Mouse (Mus musculus) small intestine, adult 2 months (tissue): ENCODE measurements around the gene Rab37. TPM values are rescaled to one million over a fixed set of nuclear protein-coding genes. Genes with fewer than 3 reads are reported as not detected.
A peak's percentile ranks its signal among the peaks of the same experiment; 100 is the strongest.

Experiments
- H3K27ac ChIP-seq: fragments of 200-500 bp; 2 replicates; pipeline ENCODE4 v1.5.1; 2012; ENCODE audit warnings: low read depth, low read length, control low read depth, inconsistent platforms; ENCODE audit not compliant: insufficient read depth
- H3K27me3 ChIP-seq: fragments of 200-500 bp; 2 replicates; pipeline ENCODE4 v1.6.1; 2012; ENCODE audit warnings: mild to moderate bottlenecking, moderate library complexity, low read length, inconsistent platforms; ENCODE audit not compliant: control insufficient read depth, insufficient read depth
- H3K36me3 ChIP-seq: fragments of 200-500 bp; 2 replicates; pipeline ENCODE4 v1.6.1; 2012; ENCODE audit warnings: mild to moderate bottlenecking, low read length, control low read depth, inconsistent platforms; ENCODE audit not compliant: control insufficient read depth, insufficient read depth
- H3K4me1 ChIP-seq: fragments of 200-500 bp; 2 replicates; pipeline ENCODE4 v1.6.1; 2012; ENCODE audit warnings: low read length, inconsistent platforms, mixed read lengths; ENCODE audit not compliant: control insufficient read depth, insufficient read depth, insufficient read length
- H3K4me3 ChIP-seq: fragments of 200-500 bp; 2 replicates; pipeline ENCODE4 v1.5.1; 2012; ENCODE audit warnings: low read depth, mild to moderate bottlenecking, control low read depth, inconsistent platforms, low read length, moderate library complexity
- CTCF ChIP-seq: fragments of 200-500 bp; IDR thresholded peaks from 2 replicates; pipeline ENCODE4 v1.5.1; 2012; ENCODE audit warnings: low read depth, mild to moderate bottlenecking, control low read depth, inconsistent platforms, low read length, moderate library complexity, mixed read lengths; ENCODE audit not compliant: insufficient replicate concordance, insufficient read length; ENCODE audit errors: extremely low read depth
- POLR2A ChIP-seq: fragments of 200-500 bp; IDR thresholded peaks from 2 replicates; pipeline ENCODE4 v1.6.1; 2012; ENCODE audit warnings: low read depth, mild to moderate bottlenecking, control low read depth, inconsistent platforms, low read length, moderate library complexity
- WGBS: fragments of 180-500 bp; shearing (Covaris S2); methylation state at CpG from one replicate; pipeline ENCODE4 v1.1.7; 2018; 5-methylcytosine and 5-hydroxymethylcytosine counted together
- polyA plus RNA-seq: library from polyadenylated mRNA; depleted of rRNA; stranded (reverse); fragments of >200 nt; gene quantifications from 2 replicates; pipeline ENCODE4 v1.2.3, GENCODE M21; 2012

The Rab37 gene
- polyA plus RNA-seq, 1 experiment: 2.2 TPM

GRCm38 (mm10) chr11:115176399-115177190, 85.4 kb downstream of the Rab37 start:
- H3K27ac ChIP-seq: peak overlapping the region; percentile 93
- peaks cover 78% of the 10 kb centered on the region for H3K4me1 ChIP-seq
- H3K4me3 ChIP-seq: peak overlapping the region; percentile 58
- no peaks in the 10 kb centered on the region for H3K27me3 ChIP-seq
- H3K36me3 ChIP-seq: peaks cover 83% of the 10 kb centered on the region
- WGBS: 78% methylated on average over 24 of the region's 24 CpGs
- TF ChIP-seq POLR2A (no peak), CTCF (no peak)

GRCm38 (mm10) chr11:115177559-115178195, 86.4 kb downstream of the Rab37 start:
- whole genome bisulfite sequencing: 15% methylated on average over 10 of the region's 10 CpGs
- Histone ChIP-seq H3K4me3 (peak overlapping the region; percentile 58), H3K27me3 (no peaks in the 10 kb centered on the region), H3K36me3 (peaks cover 81% of the 10 kb centered on the region), H3K4me1 (peaks cover 75% of the 10 kb centered on the region), H3K27ac (peak overlapping the region; percentile 93)
- TF ChIP-seq POLR2A (no peak), CTCF (no peak)

- 36% methylated on average over 2 of the region's 2 CpGs for WGBS
- peak overlapping the region; percentile 93 for H3K27ac ChIP-seq
- H3K36me3 ChIP-seq: peaks cover 83% of the 10 kb centered on the region
- H3K4me3 ChIP-seq: no peak overlapping the region
- TF ChIP-seq CTCF (no peak), POLR2A (no peak)
- no peaks in the 10 kb centered on the region for H3K27me3 ChIP-seq
- H3K4me1 ChIP-seq: peaks cover 71% of the 10 kb centered on the region
These were observed 87.5 kb downstream of the Rab37 start for GRCm38 (mm10) chr11:115178766-115179165.

- TF ChIP-seq CTCF: no peak
- no peak for TF ChIP-seq POLR2A
- H3K4me3 ChIP-seq: no peak overlapping the region
- H3K27ac ChIP-seq: peak overlapping the region; percentile 93
- peaks cover 67% of the 10 kb centered on the region for H3K4me1 ChIP-seq
- H3K27me3 ChIP-seq: no peaks in the 10 kb centered on the region
- H3K36me3 ChIP-seq: peaks cover 79% of the 10 kb centered on the region
- WGBS: 70% methylated on average over 6 of the region's 6 CpGs
These were observed 88.0 kb downstream of the Rab37 start for GRCm38 (mm10) chr11:115179191-115179590.

GRCm38 (mm10) chr11:115179881-115180280, 88.7 kb downstream of the Rab37 start:
- Histone ChIP-seq H3K27me3 (no peaks in the 10 kb centered on the region), H3K4me3 (no peak overlapping the region), H3K4me1 (peaks cover 65% of the 10 kb centered on the region), H3K36me3 (peaks cover 76% of the 10 kb centered on the region), H3K27ac (peak overlapping the region; percentile 93; the same call in 1 of the 2 replicates)
- no peak for TF ChIP-seq POLR2A
- no peak for TF ChIP-seq CTCF
- WGBS: 81% methylated on average over 6 of the region's 6 CpGs

GRCm38 (mm10) chr11:115181913-115182638, 90.8 kb downstream of the Rab37 start:
- 10% methylated on average over 12 of the region's 12 CpGs for WGBS
- TF ChIP-seq POLR2A: no peak
- peak; percentile 92 for TF ChIP-seq CTCF
- Histone ChIP-seq H3K4me1 (peaks cover 53% of the 10 kb centered on the region), H3K27me3 (no peaks in the 10 kb centered on the region), H3K27ac (peak overlapping the region; percentile 61), H3K36me3 (peaks cover 54% of the 10 kb centered on the region), H3K4me3 (no peak overlapping the region)

GRCm38 (mm10) chr11:115184973-115185372, 93.7 kb downstream of the Rab37 start:
- Histone ChIP-seq H3K4me1 (peaks cover 28% of the 10 kb centered on the region), H3K27me3 (no peaks in the 10 kb centered on the region), H3K4me3 (no peak overlapping the region), H3K36me3 (peaks cover 29% of the 10 kb centered on the region), H3K27ac (peak overlapping the region; percentile 51; the same call in 1 of the 2 replicates)
- TF ChIP-seq CTCF (no peak), POLR2A (0 out of 2 replicates have a peak, but pooled peaks have one; percentile 14)
- 34% methylated on average over 4 of the region's 4 CpGs for WGBS
